Mouse (Mus musculus): ENCODE measurements at regions not wholly inside any gene's neighbourhood (a gene's known extent, or its start where the extent isn't known, plus 50 kb on each side); places are given as distances from the start of the nearest gene placed in this dataset.
"Not testable (repeated sequence)": the region's sequence is repeated elsewhere in the genome, so short reads cannot be mapped to it uniquely, and the experiment has no call there.

GRCm38 (mm10) chr15:11476248-11476647 lies 76.8 kb upstream of the Tars start:
- no peaks in the 10 kb centered on the region for H3K4me1 ChIP-seq (ENCODE audit: control insufficient read depth, insufficient read depth, low read length)
- H3K27me3 ChIP-seq (replicated peaks; ENCODE audit: control insufficient read depth, insufficient read depth, low read length) = no peaks in the 10 kb centered on the region
- no peak overlapping the region for H3K9ac ChIP-seq (ENCODE audit: low read depth, low read length)
- 83% methylated on average over 3 of the region's 3 CpGs for WGBS
- H3K4me2 ChIP-seq (ENCODE audit: low read depth, low read length) = no peak overlapping the region
- no peaks in the 10 kb centered on the region for H3K36me3 ChIP-seq (ENCODE audit: control insufficient read depth, insufficient read depth, low read length)
- no peaks in the 10 kb centered on the region for H3K9me3 ChIP-seq (ENCODE audit: control insufficient read depth, low read length)
- H3K4me3 ChIP-seq (ENCODE audit: low read length) = no peak overlapping the region
- H3K27ac ChIP-seq (ENCODE audit: low read length) = no peak overlapping the region
- no peak for ATAC-seq

GRCm38 (mm10) chr15:11463341-11463740 lies 63.9 kb upstream of the Tars start:
- Histone ChIP-seq H3K27ac (ENCODE audit: low read length) (no peak overlapping the region), H3K4me2 (ENCODE audit: low read depth, low read length) (no peak overlapping the region), H3K27me3 (replicated peaks; ENCODE audit: control insufficient read depth, insufficient read depth, low read length) (no peaks in the 10 kb centered on the region), H3K4me3 (ENCODE audit: low read length) (no peak overlapping the region), H3K4me1 (ENCODE audit: control insufficient read depth, insufficient read depth, low read length) (no peaks in the 10 kb centered on the region), H3K9ac (ENCODE audit: low read depth, low read length) (no peak overlapping the region), H3K9me3 (ENCODE audit: control insufficient read depth, low read length) (no peaks in the 10 kb centered on the region), H3K36me3 (ENCODE audit: control insufficient read depth, insufficient read depth, low read length) (no peaks in the 10 kb centered on the region)
- no peak for ATAC-seq
- 91% methylated on average over 2 of the region's 2 CpGs for WGBS

GRCm38 (mm10) chr15:11461575-11461974 lies 62.1 kb upstream of the Tars start:
- not testable (repeated sequence) for H3K9me3 ChIP-seq (ENCODE audit: control insufficient read depth, low read length); H3K9ac ChIP-seq (ENCODE audit: low read depth, low read length); ATAC-seq; H3K4me2 ChIP-seq (ENCODE audit: low read depth, low read length); H3K4me3 ChIP-seq (ENCODE audit: low read length); H3K27me3 ChIP-seq (replicated peaks; ENCODE audit: control insufficient read depth, insufficient read depth, low read length); H3K27ac ChIP-seq (ENCODE audit: low read length); H3K36me3 ChIP-seq (ENCODE audit: control insufficient read depth, insufficient read depth, low read length); H3K4me1 ChIP-seq (ENCODE audit: control insufficient read depth, insufficient read depth, low read length)
- 78% methylated on average over 2 of the region's 2 CpGs for WGBS

GRCm38 (mm10) chr15:11459306-11459705 lies 59.8 kb upstream of the Tars start:
- WGBS = 98% methylated on average over 2 of the region's 2 CpGs
- Histone ChIP-seq H3K4me3 (ENCODE audit: low read length) (no peak overlapping the region), H3K36me3 (ENCODE audit: control insufficient read depth, insufficient read depth, low read length) (no peaks in the 10 kb centered on the region), H3K27ac (ENCODE audit: low read length) (no peak overlapping the region), H3K9ac (ENCODE audit: low read depth, low read length) (no peak overlapping the region), H3K4me2 (ENCODE audit: low read depth, low read length) (no peak overlapping the region), H3K27me3 (replicated peaks; ENCODE audit: control insufficient read depth, insufficient read depth, low read length) (no peaks in the 10 kb centered on the region), H3K4me1 (ENCODE audit: control insufficient read depth, insufficient read depth, low read length) (no peaks in the 10 kb centered on the region), H3K9me3 (ENCODE audit: control insufficient read depth, low read length) (no peaks in the 10 kb centered on the region)
- ATAC-seq = no peak

- H3K4me3 ChIP-seq (ENCODE audit: low read length) = no peak overlapping the region
- no peak for ATAC-seq
- no peaks in the 10 kb centered on the region for H3K27me3 ChIP-seq (replicated peaks; ENCODE audit: control insufficient read depth, insufficient read depth, low read length)
- no peak overlapping the region for H3K9ac ChIP-seq (ENCODE audit: low read depth, low read length)
- no peak overlapping the region for H3K27ac ChIP-seq (ENCODE audit: low read length)
- H3K9me3 ChIP-seq (ENCODE audit: control insufficient read depth, low read length) = no peaks in the 10 kb centered on the region
- no peaks in the 10 kb centered on the region for H3K36me3 ChIP-seq (ENCODE audit: control insufficient read depth, insufficient read depth, low read length)
- H3K4me2 ChIP-seq (ENCODE audit: low read depth, low read length) = no peak overlapping the region
- no peaks in the 10 kb centered on the region for H3K4me1 ChIP-seq (ENCODE audit: control insufficient read depth, insufficient read depth, low read length)
- WGBS = 77% methylated on average over 8 of the region's 8 CpGs
Measured at GRCm38 (mm10) chr15:11457278-11457677, 57.8 kb upstream of the Tars start.

GRCm38 (mm10) chr15:11455982-11456381 lies 56.5 kb upstream of the Tars start:
- Histone ChIP-seq H3K4me3 (ENCODE audit: low read length) (no peak overlapping the region), H3K27me3 (replicated peaks; ENCODE audit: control insufficient read depth, insufficient read depth, low read length) (no peaks in the 10 kb centered on the region), H3K27ac (ENCODE audit: low read length) (no peak overlapping the region), H3K9me3 (ENCODE audit: control insufficient read depth, low read length) (no peaks in the 10 kb centered on the region), H3K9ac (ENCODE audit: low read depth, low read length) (no peak overlapping the region), H3K4me2 (ENCODE audit: low read depth, low read length) (no peak overlapping the region), H3K4me1 (ENCODE audit: control insufficient read depth, insufficient read depth, low read length) (no peaks in the 10 kb centered on the region), H3K36me3 (ENCODE audit: control insufficient read depth, insufficient read depth, low read length) (no peaks in the 10 kb centered on the region)
- 82% methylated on average over 6 of the region's 6 CpGs for WGBS
- ATAC-seq = no peak

- no peak overlapping the region for H3K9ac ChIP-seq (ENCODE audit: low read depth, low read length)
- ATAC-seq = no peak
- no peaks in the 10 kb centered on the region for H3K9me3 ChIP-seq (ENCODE audit: control insufficient read depth, low read length)
- H3K27ac ChIP-seq (ENCODE audit: low read length) = no peak overlapping the region
- no peak overlapping the region for H3K4me2 ChIP-seq (ENCODE audit: low read depth, low read length)
- H3K4me1 ChIP-seq (ENCODE audit: control insufficient read depth, insufficient read depth, low read length) = no peaks in the 10 kb centered on the region
- 58% methylated on average over 11 of the region's 11 CpGs for WGBS
- H3K4me3 ChIP-seq (ENCODE audit: low read length) = no peak overlapping the region
- no peaks in the 10 kb centered on the region for H3K36me3 ChIP-seq (ENCODE audit: control insufficient read depth, insufficient read depth, low read length)
- H3K27me3 ChIP-seq (replicated peaks; ENCODE audit: control insufficient read depth, insufficient read depth, low read length) = no peaks in the 10 kb centered on the region
Measured at GRCm38 (mm10) chr15:11455366-11455785, 55.9 kb upstream of the Tars start.

- no peak overlapping the region for H3K9ac ChIP-seq (ENCODE audit: low read depth, low read length)
- WGBS = 87% methylated on average over 1 of the region's 1 CpGs
- H3K4me3 ChIP-seq (ENCODE audit: low read length) = no peak overlapping the region
- H3K27me3 ChIP-seq (replicated peaks; ENCODE audit: control insufficient read depth, insufficient read depth, low read length) = no peaks in the 10 kb centered on the region
- H3K9me3 ChIP-seq (ENCODE audit: control insufficient read depth, low read length) = no peaks in the 10 kb centered on the region
- no peak for ATAC-seq
- H3K27ac ChIP-seq (ENCODE audit: low read length) = no peak overlapping the region
- no peak overlapping the region for H3K4me2 ChIP-seq (ENCODE audit: low read depth, low read length)
- H3K36me3 ChIP-seq (ENCODE audit: control insufficient read depth, insufficient read depth, low read length) = no peaks in the 10 kb centered on the region
- no peaks in the 10 kb centered on the region for H3K4me1 ChIP-seq (ENCODE audit: control insufficient read depth, insufficient read depth, low read length)
Measured at GRCm38 (mm10) chr15:11453997-11454396, 54.5 kb upstream of the Tars start.

GRCm38 (mm10) chr15:11451635-11452034 lies 52.2 kb upstream of the Tars start:
- no peaks in the 10 kb centered on the region for H3K36me3 ChIP-seq (ENCODE audit: control insufficient read depth, insufficient read depth, low read length)
- 76% methylated on average over 1 of the region's 1 CpGs for WGBS
- no peak overlapping the region for H3K4me3 ChIP-seq (ENCODE audit: low read length)
- no peaks in the 10 kb centered on the region for H3K4me1 ChIP-seq (ENCODE audit: control insufficient read depth, insufficient read depth, low read length)
- H3K9me3 ChIP-seq (ENCODE audit: control insufficient read depth, low read length) = no peaks in the 10 kb centered on the region
- H3K27me3 ChIP-seq (replicated peaks; ENCODE audit: control insufficient read depth, insufficient read depth, low read length) = no peaks in the 10 kb centered on the region
- no peak for ATAC-seq
- no peak overlapping the region for H3K4me2 ChIP-seq (ENCODE audit: low read depth, low read length)
- H3K27ac ChIP-seq (ENCODE audit: low read length) = no peak overlapping the region
- H3K9ac ChIP-seq (ENCODE audit: low read depth, low read length) = no peak overlapping the region
